Mouse (Mus musculus) adrenal gland, postnatal 10 days (tissue): ENCODE data around the gene Mroh9. TPM values are rescaled to one million over a fixed set of nuclear protein-coding genes. Genes with fewer than 3 reads are reported as not detected.

ENCODE experiments used
- total RNA-seq, 2 experiments: library from RNA; stranded (reverse); gene quantifications; 2 replicates each; pipeline ENCODE4 v1.2.3; 2021

Gene Mroh9
- total RNA-seq, 2 experiments from 2014 or later: not detected

Other genes with a start within 250 kb of the Mroh9 start
- 100 to 1,000 TPM; 192 to 215 TPM for gene Fmo1, start 219.1 kb downstream of the Mroh9 start, total RNA-seq
- gene Fmo2, start 186.9 kb downstream of the Mroh9 start, total RNA-seq: 10 to 100 TPM; 24.5 to 45.3 TPM
- gene Fmo6, start 148.2 kb downstream of the Mroh9 start, total RNA-seq: not detected
- 1 to 10 TPM; 1.5 to 1.6 TPM for gene Fmo3, start 101.1 kb downstream of the Mroh9 start, total RNA-seq
- gene Prrx1, start 228.0 kb upstream of the Mroh9 start, total RNA-seq: 10 to 100 TPM; 14.2 to 22.1 TPM